Mouse (Mus musculus): ENCODE results near the gene Gm42688. TPM values are rescaled to one million over a fixed set of nuclear protein-coding genes. Genes with fewer than 3 reads are reported as not detected.

Gene Gm42688
- polyA plus RNA-seq, 1 experiment from 2014 or later, result 2.3 TPM

GRCm38 (mm10) chr6:83087205-83087925 lies 14.1 kb upstream of the Gm42688 start:
- Histone ChIP-seq H3K4me3 (peak overlapping the region; percentile 29), H3K27me3 (replicated peaks) (peaks cover 98% of the 10 kb centered on the region), H3K9me3 (replicated peaks) (no peaks in the 10 kb centered on the region), H3K9ac (no peak overlapping the region), H3K4me2 (peak overlapping the region; percentile 56), H3K27ac (no peak overlapping the region), H3K4me1 (peaks cover 15% of the 10 kb centered on the region; the same call in 1 of the 2 replicates), H3K36me3 (peaks cover 4% of the 10 kb centered on the region)
- no peak for ATAC-seq
- 3% methylated on average over 47 of the region's 47 CpGs for WGBS (ENCODE audit: insufficient replicate concordance)

DNA sequence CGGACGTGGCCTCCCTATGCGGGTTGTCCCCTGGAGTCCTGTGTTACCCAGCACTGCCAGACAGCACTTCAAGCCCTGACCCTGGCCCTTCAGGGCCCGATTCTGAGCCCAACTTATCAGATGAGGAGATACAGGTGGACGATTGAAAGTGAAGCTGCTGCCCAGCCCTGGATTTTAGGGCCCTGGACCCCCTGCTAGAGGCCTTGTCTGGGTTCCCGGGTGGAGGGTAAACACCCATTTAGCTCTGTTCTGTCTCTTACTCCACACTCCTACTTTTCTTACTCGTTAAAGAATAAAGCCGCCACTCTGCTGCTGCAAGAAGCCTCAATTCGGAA lies 13.5 kb upstream of the Gm42688 start:
- H3K36me3 ChIP-seq, result no peaks in the 10 kb centered on the region
- H3K4me2 ChIP-seq, result peak overlapping the region; percentile 56
- no peak overlapping the region for H3K9ac ChIP-seq
- no peaks in the 10 kb centered on the region for H3K9me3 ChIP-seq (replicated peaks)
- H3K4me3 ChIP-seq, result peak overlapping the region; percentile 29
- H3K27ac ChIP-seq, result no peak overlapping the region
- peaks cover 15% of the 10 kb centered on the region; the same call in 1 of the 2 replicates for H3K4me1 ChIP-seq
- peaks cover 98% of the 10 kb centered on the region for H3K27me3 ChIP-seq (replicated peaks)
- WGBS (ENCODE audit: insufficient replicate concordance), result 16% methylated on average over 9 of the region's 9 CpGs
- ATAC-seq, result no peak

- Histone ChIP-seq H3K27me3 (replicated peaks) (peaks cover 80% of the 10 kb centered on the region), H3K27ac (no peak overlapping the region), H3K4me2 (no peak overlapping the region), H3K4me3 (no peak overlapping the region), H3K9ac (no peak overlapping the region), H3K4me1 (no peaks in the 10 kb centered on the region; the same call in 1 of the 2 replicates), H3K9me3 (replicated peaks) (no peaks in the 10 kb centered on the region), H3K36me3 (no peaks in the 10 kb centered on the region)
- ATAC-seq, result no peak
- 19% methylated on average over 6 of the region's 6 CpGs for WGBS (ENCODE audit: insufficient replicate concordance)
Measured at GRCm38 (mm10) chr6:83092416-83093127, 8.8 kb upstream of the Gm42688 start.

GRCm38 (mm10) chr6:83095968-83096367 lies 5.4 kb upstream of the Gm42688 start:
- 37% methylated on average over 6 of the region's 6 CpGs for WGBS (ENCODE audit: insufficient replicate concordance)
- no peak overlapping the region for H3K9ac ChIP-seq
- H3K27me3 ChIP-seq (replicated peaks), result peaks cover 60% of the 10 kb centered on the region
- H3K9me3 ChIP-seq (replicated peaks), result no peaks in the 10 kb centered on the region
- no peak overlapping the region for H3K27ac ChIP-seq
- peaks cover 5% of the 10 kb centered on the region for H3K4me1 ChIP-seq
- no peak for ATAC-seq
- no peaks in the 10 kb centered on the region for H3K36me3 ChIP-seq
- H3K4me2 ChIP-seq, result no peak overlapping the region
- no peak overlapping the region for H3K4me3 ChIP-seq

GRCm38 (mm10) chr6:83098411-83098810 lies 3.0 kb upstream of the Gm42688 start:
- ATAC-seq, result no peak
- Histone ChIP-seq H3K9me3 (replicated peaks) (no peaks in the 10 kb centered on the region), H3K9ac (no peak overlapping the region), H3K36me3 (peaks cover 3% of the 10 kb centered on the region), H3K27me3 (replicated peaks) (peaks cover 40% of the 10 kb centered on the region), H3K4me3 (no peak overlapping the region), H3K4me1 (peaks cover 24% of the 10 kb centered on the region), H3K27ac (no peak overlapping the region), H3K4me2 (no peak overlapping the region)
- WGBS (ENCODE audit: insufficient replicate concordance), result 69% methylated on average over 2 of the region's 2 CpGs

DNA sequence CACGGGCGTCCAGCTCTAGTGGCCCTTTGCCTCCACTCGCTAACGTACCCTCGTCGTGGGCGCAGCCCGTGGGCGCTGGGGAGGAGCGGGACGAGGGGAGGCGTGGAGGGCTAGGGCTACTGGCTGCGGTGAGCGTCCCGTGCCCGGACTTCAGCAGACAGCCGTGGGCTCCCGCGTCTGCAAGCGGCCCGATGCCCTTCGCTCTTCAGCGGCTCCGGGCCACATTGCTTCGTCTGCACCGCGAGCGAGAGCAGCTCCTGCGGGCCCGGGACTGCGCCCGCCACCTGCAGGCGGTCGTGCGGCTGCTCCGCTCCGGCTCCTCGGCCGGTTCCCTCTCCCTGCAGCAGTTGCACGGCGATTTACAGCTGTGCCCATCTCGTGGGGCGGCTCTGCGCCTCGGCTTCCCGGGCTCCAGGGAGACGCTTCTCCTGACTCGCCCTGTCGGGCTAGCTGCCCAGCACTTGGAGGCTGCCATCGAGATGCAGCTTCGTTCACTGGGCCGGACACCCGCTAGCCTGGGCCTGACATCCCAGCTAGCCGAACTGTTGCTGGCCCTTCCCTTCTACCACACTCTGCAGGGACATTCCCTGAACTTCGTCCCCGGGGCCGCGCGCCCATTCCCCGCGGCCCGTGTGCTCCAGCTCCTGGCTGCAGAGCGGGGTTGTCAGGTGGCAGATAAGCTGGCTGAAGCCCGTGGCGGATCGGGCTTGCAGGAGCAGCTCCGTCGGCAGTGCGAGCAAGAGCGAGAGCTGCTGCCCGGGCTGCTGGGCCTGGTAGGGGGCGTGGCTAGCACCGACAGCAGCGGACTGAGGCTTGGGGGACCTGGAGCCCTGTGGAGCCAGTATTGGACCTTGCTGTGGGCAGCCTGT lies 505 bp downstream of the Gm42688 start:
- H3K36me3 ChIP-seq, result peaks cover 27% of the 10 kb centered on the region
- under 1% methylated on average over 74 of the region's 74 CpGs for whole genome bisulfite sequencing (ENCODE audit: insufficient replicate concordance)
- H3K4me2 ChIP-seq, result peak overlapping the region; percentile 99
- H3K4me3 ChIP-seq, result peak overlapping the region; percentile 75
- ATAC-seq, result peak; percentile 73
- H3K27me3 ChIP-seq (replicated peaks), result peaks cover 19% of the 10 kb centered on the region
- H3K9ac ChIP-seq, result peak overlapping the region; percentile 87
- H3K27ac ChIP-seq, result peak overlapping the region; percentile 83
- H3K4me1 ChIP-seq, result peaks cover 27% of the 10 kb centered on the region
- no peaks in the 10 kb centered on the region for H3K9me3 ChIP-seq (replicated peaks)

DNA sequence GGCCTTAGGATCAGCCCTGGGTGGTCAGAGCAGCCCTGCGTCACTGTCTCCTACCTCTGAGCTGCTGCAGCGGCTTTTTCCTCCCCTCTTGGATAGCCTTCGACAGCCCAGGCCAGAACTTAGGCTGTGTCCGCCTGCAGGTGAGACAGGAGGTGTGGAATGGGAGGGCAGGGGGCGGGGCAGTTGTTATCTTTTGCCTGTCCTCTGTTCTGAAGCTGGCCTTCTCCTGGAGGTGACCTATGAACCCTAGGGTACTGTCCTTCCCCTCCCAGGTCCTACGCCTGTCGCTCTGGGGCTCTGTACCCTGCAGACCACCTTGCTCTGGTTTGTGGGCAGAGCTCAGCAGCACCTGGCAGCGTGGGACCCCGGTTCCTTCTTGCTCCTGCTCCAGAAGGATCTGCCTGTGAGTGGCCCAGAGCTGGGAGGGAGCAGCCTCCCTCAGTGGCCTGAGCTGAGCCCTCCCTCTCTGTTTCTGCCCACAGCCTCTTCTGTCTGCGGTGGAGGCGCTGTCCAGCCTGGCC lies 1.8 kb downstream of the Gm42688 start:
- Histone ChIP-seq H3K4me2 (peak overlapping the region; percentile 99), H3K27ac (peak overlapping the region; percentile 83), H3K9me3 (replicated peaks) (no peaks in the 10 kb centered on the region), H3K36me3 (peaks cover 32% of the 10 kb centered on the region), H3K4me3 (peak overlapping the region; percentile 75; the same call in 1 of the 2 replicates), H3K9ac (peak overlapping the region; percentile 87), H3K4me1 (peaks cover 39% of the 10 kb centered on the region), H3K27me3 (replicated peaks) (peaks cover 14% of the 10 kb centered on the region)
- WGBS (ENCODE audit: insufficient replicate concordance), result 63% methylated on average over 11 of the region's 11 CpGs
- no peak for ATAC-seq

DNA sequence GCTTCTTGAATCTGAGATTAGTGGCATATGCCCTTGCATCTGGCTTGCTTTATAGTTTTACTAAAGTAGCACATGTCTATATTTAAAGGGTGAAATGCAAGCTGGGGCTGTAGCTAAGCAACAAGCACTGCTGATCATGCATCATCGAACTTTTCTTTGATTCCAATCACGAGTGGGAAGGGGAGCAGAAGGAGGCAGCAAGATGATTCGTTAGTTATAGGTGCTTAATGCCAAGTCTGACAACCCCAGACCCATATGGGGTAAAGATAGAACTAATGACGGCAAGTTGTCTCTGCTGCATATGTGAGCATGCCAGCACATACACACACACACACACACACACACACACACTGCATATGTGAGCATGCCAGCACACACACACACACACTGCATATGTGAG lies 2.7 kb downstream of the Gm42688 start:
- H3K4me1 ChIP-seq, result peaks cover 44% of the 10 kb centered on the region
- peaks cover 5% of the 10 kb centered on the region for H3K27me3 ChIP-seq (replicated peaks)
- H3K4me2 ChIP-seq, result no peak overlapping the region
- 81% methylated on average over 4 of the region's 4 CpGs for WGBS (ENCODE audit: insufficient replicate concordance)
- no peaks in the 10 kb centered on the region for H3K9me3 ChIP-seq (replicated peaks)
- H3K4me3 ChIP-seq, result no peak overlapping the region
- no peak overlapping the region for H3K27ac ChIP-seq
- peaks cover 32% of the 10 kb centered on the region for H3K36me3 ChIP-seq
- no peak for ATAC-seq
- H3K9ac ChIP-seq, result no peak overlapping the region

DNA sequence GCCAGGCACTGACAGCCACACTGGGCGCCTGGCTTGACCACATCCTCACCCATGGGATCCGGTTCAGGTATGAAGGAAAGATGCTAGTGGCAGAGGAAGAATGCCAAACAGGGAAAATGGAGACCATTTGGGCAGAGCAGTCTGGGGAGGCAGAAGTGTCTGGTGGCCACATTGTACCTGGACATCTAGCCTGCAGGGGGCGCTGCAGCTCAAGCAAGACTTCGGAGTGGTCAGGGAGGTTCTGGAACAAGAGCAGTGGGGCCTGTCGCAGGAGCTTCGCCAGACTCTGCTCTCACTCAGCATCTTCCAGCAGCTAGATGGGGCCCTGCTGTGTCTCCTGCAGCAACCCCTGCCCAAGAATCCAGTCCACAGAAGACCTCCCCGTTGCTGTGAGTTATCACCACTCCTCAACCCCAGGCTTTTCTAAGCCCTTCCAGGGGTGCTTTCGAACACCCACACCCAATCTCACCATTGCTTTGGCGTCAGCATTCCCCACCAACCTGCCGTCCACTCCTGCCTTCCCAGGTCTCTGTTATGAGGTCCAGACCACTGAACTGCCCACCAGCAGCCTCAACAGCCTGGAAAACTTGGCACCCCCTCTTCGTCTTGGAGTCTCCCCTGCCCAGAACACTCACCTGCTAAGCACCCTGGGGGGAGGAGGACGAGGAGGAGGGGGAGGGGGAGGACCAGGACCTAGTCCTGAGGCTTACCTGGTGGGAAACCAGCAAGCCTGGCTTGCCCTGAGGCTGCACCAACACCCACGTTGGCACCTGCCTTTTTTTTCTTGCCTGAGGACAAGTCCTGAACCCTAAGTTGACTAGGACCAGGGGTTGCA lies 6.4 kb downstream of the Gm42688 start:
- peak overlapping the region; percentile 92 for H3K27ac ChIP-seq
- peaks cover 48% of the 10 kb centered on the region for H3K36me3 ChIP-seq
- H3K4me3 ChIP-seq, result peak overlapping the region; percentile 78
- no peaks in the 10 kb centered on the region for H3K9me3 ChIP-seq (replicated peaks)
- H3K4me2 ChIP-seq, result peak overlapping the region; percentile 80
- peak; percentile 45 for ATAC-seq
- peaks cover 56% of the 10 kb centered on the region for H3K4me1 ChIP-seq
- H3K27me3 ChIP-seq (replicated peaks), result no peaks in the 10 kb centered on the region
- 35% methylated on average over 13 of the region's 13 CpGs for WGBS (ENCODE audit: insufficient replicate concordance)
- peak overlapping the region; percentile 93 for H3K9ac ChIP-seq

GRCm38 (mm10) chr6:83108762-83109668 lies 7.6 kb downstream of the Gm42688 start, which contains the start of gene Mrpl53:
TSS of gene Mrpl53 (plus strand) at chr6:83109040.
- Histone ChIP-seq H3K4me2 (peak within 1 kb of the TSS; percentile 80), H3K9me3 (replicated peaks) (no peaks in the 10 kb centered on the region), H3K27me3 (replicated peaks) (no peaks in the 10 kb centered on the region), H3K4me3 (peak within 1 kb of the TSS; percentile 78), H3K9ac (peak within 1 kb of the TSS; percentile 93), H3K4me1 (peaks cover 55% of the 10 kb centered on the region), H3K36me3 (peaks cover 42% of the 10 kb centered on the region), H3K27ac (peak within 1 kb of the TSS; percentile 92)
- ATAC-seq, result peak; percentile 82
- WGBS (ENCODE audit: insufficient replicate concordance), result under 1% methylated on average over 76 of the region's 76 CpGs

All from liver, embryonic 12.5 days (tissue).